Mouse (Mus musculus) MEL (cell line): ENCODE data around the gene Dtx3l. TPM values are rescaled to one million over a fixed set of nuclear protein-coding genes. Genes with fewer than 3 reads are reported as not detected.

Experiments
- DNase-seq: peaks from one replicate; pipeline ENCODE4 v3.0.0; 2011; ENCODE audit warnings: low read depth, low spot score
- H3K27ac ChIP-seq: 2 replicates; pipeline ENCODE4 v1.5.1; 2012; ENCODE audit warnings: low read depth, mild to moderate bottlenecking, control low read depth, low read length, moderate library complexity; ENCODE audit not compliant: control insufficient read depth
- H3K27me3 ChIP-seq, 2 experiments: fragments of 150-350 bp in 1 of 2; sonication (generic) in 1 of 2; 2 replicates each; pipeline ENCODE4 v1.6.1; 2012; ENCODE audit warnings: low read length in 2 of 2, mild to moderate bottlenecking in 2 of 2, improper control_type of control experiment in 1 of 2, moderate library complexity in 1 of 2; ENCODE audit not compliant: insufficient read depth in 2 of 2, control insufficient read depth in 1 of 2
- H3K36me3 ChIP-seq, 2 experiments: 2 replicates each; pipeline ENCODE4 v1.6.1; 2012 to 2014; ENCODE audit warnings: low read length in 2 of 2, improper control_type of control experiment in 1 of 2, inconsistent platforms in 1 of 2, mild to moderate bottlenecking in 1 of 2; ENCODE audit not compliant: insufficient read depth in 2 of 2, control insufficient read depth in 1 of 2
- H3K4me1 ChIP-seq, 2 experiments: fragments of 150-350 bp in 1 of 2; sonication (generic) in 1 of 2; 2 replicates each; pipeline ENCODE4 v1.6.1; 2012; ENCODE audit warnings: low read length in 2 of 2, improper control_type of control experiment in 1 of 2, mild to moderate bottlenecking in 1 of 2; ENCODE audit not compliant: insufficient read depth in 2 of 2, control insufficient read depth in 1 of 2
- H3K4me3 ChIP-seq, 2 experiments: fragments of 150-350 bp in 1 of 2; sonication (generic) in 1 of 2; 2 replicates each; pipeline ENCODE4 v1.5.1; 2012; ENCODE audit warnings: low read depth in 2 of 2, low read length in 2 of 2, mild to moderate bottlenecking in 2 of 2, moderate library complexity in 2 of 2, control low read depth in 1 of 2, improper control_type of control experiment in 1 of 2; ENCODE audit not compliant: control insufficient read depth in 1 of 2, insufficient read depth in 1 of 2
- H3K79me2 ChIP-seq: 2 replicates; pipeline ENCODE4 v1.6.1; 2012; ENCODE audit warnings: mild to moderate bottlenecking, low read length, moderate library complexity; ENCODE audit not compliant: control insufficient read depth, poor library complexity, insufficient read depth
- H3K9ac ChIP-seq: 2 replicates; pipeline ENCODE4 v1.6.1; 2012; ENCODE audit warnings: low read depth, mild to moderate bottlenecking, control low read depth, low read length, moderate library complexity; ENCODE audit not compliant: control insufficient read depth, poor library complexity, severe bottlenecking
- H3K9me3 ChIP-seq: fragments of 150-350 bp; sonication (generic); replicated peaks from 2 replicates; pipeline ENCODE4 v1.6.1; 2012; ENCODE audit warnings: mild to moderate bottlenecking, low read length, improper control_type of control experiment, moderate library complexity; ENCODE audit not compliant: insufficient read depth
- CHD1 ChIP-seq: IDR thresholded peaks from 2 replicates; pipeline ENCODE4 v1.6.1; 2012; ENCODE audit warnings: low read depth, mild to moderate bottlenecking, inconsistent platforms, low read length, improper control_type of control experiment
- CHD2 ChIP-seq: IDR thresholded peaks from 2 replicates; pipeline ENCODE4 v1.6.1; 2011; ENCODE audit warnings: low read length, improper control_type of control experiment
- CTCF ChIP-seq, 3 experiments: IDR thresholded peaks in 2 of 3; conservative IDR thresholded peaks in 1 of 3; 2 replicates each; pipeline ENCODE4 v1.5.1; 2011 to 2012; ENCODE audit warnings: low read length in 3 of 3, low read depth in 2 of 3, mild to moderate bottlenecking in 2 of 3, improper control_type of control experiment in 1 of 3, inconsistent platforms in 1 of 3, mixed read lengths in 1 of 3, moderate library complexity in 1 of 3; ENCODE audit not compliant: control insufficient read depth in 1 of 3, insufficient read depth in 1 of 3, poor library complexity in 1 of 3, severe bottlenecking in 1 of 3
- EP300 ChIP-seq, 2 experiments: IDR thresholded peaks; 2 replicates each; pipeline ENCODE4 v1.6.1; 2011; ENCODE audit warnings: improper control_type of control experiment in 2 of 2, low read length in 2 of 2, low read depth in 1 of 2, mild to moderate bottlenecking in 1 of 2
- ETS1 ChIP-seq: IDR thresholded peaks from 2 replicates; pipeline ENCODE4 v1.6.1; 2012; ENCODE audit warnings: low read depth, mild to moderate bottlenecking, inconsistent platforms, low read length, improper control_type of control experiment, moderate library complexity
- GABPA ChIP-seq: IDR thresholded peaks from 2 replicates; pipeline ENCODE4 v1.6.1; 2012; ENCODE audit warnings: low read depth, mild to moderate bottlenecking, inconsistent platforms, low read length, improper control_type of control experiment, moderate library complexity
- GATA1 ChIP-seq: IDR thresholded peaks from 2 replicates; pipeline ENCODE4 v1.6.1; 2011; ENCODE audit warnings: low read depth, low read length, improper control_type of control experiment
- HCFC1 ChIP-seq: IDR thresholded peaks from 2 replicates; pipeline ENCODE4 v1.6.1; 2012; ENCODE audit warnings: low read depth, mild to moderate bottlenecking, inconsistent platforms, low read length, improper control_type of control experiment, moderate library complexity
- JUND ChIP-seq: IDR thresholded peaks from 2 replicates; pipeline ENCODE4 v1.6.1; 2011; ENCODE audit warnings: low read depth, mild to moderate bottlenecking, improper control_type of control experiment, low read length
- KAT2A ChIP-seq: conservative IDR thresholded peaks from 2 replicates; pipeline ENCODE4 v1.6.1; 2012; ENCODE audit warnings: low read depth, low read length, improper control_type of control experiment, inconsistent platforms
- MAFK ChIP-seq: IDR thresholded peaks from 2 replicates; pipeline ENCODE4 v1.6.1; 2011; ENCODE audit warnings: low read depth, mild to moderate bottlenecking, low read length, improper control_type of control experiment, borderline replicate concordance
- MAX ChIP-seq: IDR thresholded peaks from 2 replicates; pipeline ENCODE4 v1.6.1; 2011; ENCODE audit warnings: low read length, improper control_type of control experiment
- MAZ ChIP-seq: IDR thresholded peaks from 2 replicates; pipeline ENCODE4 v1.6.1; 2012; ENCODE audit warnings: low read depth, mild to moderate bottlenecking, inconsistent platforms, low read length, improper control_type of control experiment
- MEF2A ChIP-seq: IDR thresholded peaks from 2 replicates; pipeline ENCODE4 v1.6.1; 2014; ENCODE audit warnings: low read depth, mild to moderate bottlenecking, inconsistent platforms, low read length, improper control_type of control experiment; ENCODE audit not compliant: poor library complexity, insufficient replicate concordance, severe bottlenecking; ENCODE audit errors: extremely low read depth
- MYB ChIP-seq: IDR thresholded peaks from 2 replicates; pipeline ENCODE4 v1.6.1; 2011; ENCODE audit warnings: mild to moderate bottlenecking, low read depth, low read length, improper control_type of control experiment
- MYC ChIP-seq: IDR thresholded peaks from 2 replicates; pipeline ENCODE4 v1.6.1; 2011; ENCODE audit warnings: low read depth, mild to moderate bottlenecking, low read length, improper control_type of control experiment, moderate library complexity
- NELFE ChIP-seq: IDR thresholded peaks from 2 replicates; pipeline ENCODE4 v1.6.1; 2011; ENCODE audit warnings: low read depth, low read length, improper control_type of control experiment
- POLR2A ChIP-seq, 2 experiments: IDR thresholded peaks; 2 replicates each; pipeline ENCODE4 v1.6.1; 2011 to 2012; ENCODE audit warnings: low read length in 2 of 2, mild to moderate bottlenecking in 2 of 2, control low read depth in 1 of 2, improper control_type of control experiment in 1 of 2, low read depth in 1 of 2, moderate library complexity in 1 of 2; ENCODE audit not compliant: control insufficient read depth in 1 of 2, insufficient read depth in 1 of 2, poor library complexity in 1 of 2
- POLR2AphosphoS5 ChIP-seq: IDR thresholded peaks from 2 replicates; pipeline ENCODE4 v1.6.1; 2012; ENCODE audit warnings: low read depth, borderline replicate concordance, mild to moderate bottlenecking, inconsistent platforms, low read length, moderate library complexity, mixed read lengths
- RCOR1 ChIP-seq: IDR thresholded peaks from 2 replicates; pipeline ENCODE4 v1.6.1; 2012; ENCODE audit warnings: low read depth, mild to moderate bottlenecking, inconsistent platforms, low read length, improper control_type of control experiment
- SIN3A ChIP-seq: IDR thresholded peaks from 2 replicates; pipeline ENCODE4 v1.6.1; 2012; ENCODE audit warnings: low read length, improper control_type of control experiment, inconsistent platforms
- SMC3 ChIP-seq: IDR thresholded peaks from 2 replicates; pipeline ENCODE4 v1.6.1; 2011; ENCODE audit warnings: low read depth, low read length, improper control_type of control experiment
- TAL1 ChIP-seq: IDR thresholded peaks from 2 replicates; pipeline ENCODE4 v1.6.1; 2012; ENCODE audit warnings: mild to moderate bottlenecking, inconsistent platforms, low read length, moderate library complexity, mixed read lengths
- TBP ChIP-seq: IDR thresholded peaks from 2 replicates; pipeline ENCODE4 v1.8.0; 2011; ENCODE audit warnings: low read depth, low read length, improper control_type of control experiment
- TCF12 ChIP-seq: IDR thresholded peaks from 2 replicates; pipeline ENCODE4 v1.6.1; 2014; ENCODE audit warnings: low read depth, mild to moderate bottlenecking, inconsistent platforms, low read length, improper control_type of control experiment, moderate library complexity
- ZMIZ1 ChIP-seq: IDR thresholded peaks from 2 replicates; pipeline ENCODE4 v1.6.1; 2012; ENCODE audit warnings: low read depth, mild to moderate bottlenecking, inconsistent platforms, low read length, improper control_type of control experiment, moderate library complexity
- ZNF384 ChIP-seq: IDR thresholded peaks from 2 replicates; pipeline ENCODE4 v1.6.1; 2012; ENCODE audit warnings: low read depth, mild to moderate bottlenecking, inconsistent platforms, low read length, improper control_type of control experiment
- polyA plus RNA-seq, 2 experiments: library from polyadenylated mRNA; stranded (reverse) in 1 of 2; unstranded in 1 of 2; fragments of >175 nt in 1 of 2; fragments of >200 nt in 1 of 2; gene quantifications; 2 replicates each; pipeline versions ENCODE4 v1.2.1 to v1.2.4; 2012; ENCODE audit warnings: low replicate concordance in 2 of 2, low read depth in 1 of 2; ENCODE audit not compliant: insufficient read length in 2 of 2, insufficient read depth in 1 of 2, missing spikeins in 1 of 2
- total RNA-seq: library from RNA; depleted of rRNA; stranded (reverse); fragments of 300-350 nt; gene quantifications from 2 replicates; pipeline ENCODE4 v1.2.3, GENCODE M21; 2012

Dtx3l gene
- total and polyA plus RNA-seq, 3 experiments: 3.9 to 6.0 TPM; not detected in 1

- TF ChIP-seq MAFK (no peak), CHD1 (no peak), SIN3A (peak; percentile 94), MAZ (0 out of 2 replicates have a peak, but pooled peaks have one; percentile 53), NELFE (peak; percentile 89), GATA1 (no peak), GABPA (no peak), TCF12 (peak; percentile 68)
These were observed 44.1 kb upstream of the Dtx3l start (continued) for GRCm38 (mm10) chr16:35982902-35983516.

GRCm38 (mm10) chr16:35982506-35982901 lies 43.6 kb upstream of the Dtx3l start:
- Histone ChIP-seq H3K36me3 (peaks cover 0 to 30% of the 10 kb centered on the region in 2 experiments; a peak in 2 of 4 replicates), H3K9me3 (no peaks in the 10 kb centered on the region), H3K9ac (peak overlapping the region; percentile 78), H3K4me3 (peak overlapping the region; percentile 78 to 80), H3K27me3 (no peaks in the 10 kb centered on the region), H3K27ac (peak overlapping the region; percentile 95), H3K79me2 (peaks cover 39% of the 10 kb centered on the region), H3K4me1 (peaks cover 4 to 12% of the 10 kb centered on the region in 2 experiments)
- DNase-seq: no peak
- TF ChIP-seq EP300 (IDR thresholded peaks at IDR 0.05; ENCODE audit: low read depth in 1 of 2, low read length in 2 of 2) (0 out of 4 replicates have a peak, but pooled peaks of 1 of the 2 experiments have one; percentile 7), MYC (no peak), MAX (no peak), ZMIZ1 (0 out of 2 replicates have a peak, but pooled peaks have one; percentile 15), ETS1 (0 out of 2 replicates have a peak, but pooled peaks have one; percentile 29), ZNF384 (peak; percentile 71)

- H3K27ac ChIP-seq: no peak overlapping the region
- no peak for TF ChIP-seq MAFK
- peak; percentile 56 for TF ChIP-seq NELFE
- no peak for TF ChIP-seq SMC3
- TF ChIP-seq TBP: peak; percentile 62; the same call in 1 of the 2 replicates
- TF ChIP-seq POLR2AphosphoS5: peak; percentile 67; the same call in 1 of the 2 replicates
- no peak for TF ChIP-seq MYB
- TF ChIP-seq CTCF (IDR thresholded peaks at IDR 0.05 in 2 of 3, conservative IDR thresholded peaks at IDR 0.05 in 1 of 3; ENCODE audit: control insufficient read depth in 1 of 3, insufficient read depth in 1 of 3, low read depth in 2 of 3, low read length in 3 of 3, poor library complexity in 1 of 3, severe bottlenecking in 1 of 3): no peak; a peak in 1 of 6 replicates
- TF ChIP-seq MEF2A: no peak
- no peak for TF ChIP-seq JUND
- TF ChIP-seq RCOR1: no peak
- 0 out of 2 replicates have a peak, but pooled peaks have one; percentile 27 for TF ChIP-seq GABPA
- peak; percentile 68 for TF ChIP-seq SIN3A
- TF ChIP-seq CHD2: no peak
- peak; percentile 91 for TF ChIP-seq CHD1
- TF ChIP-seq MAX: peak; percentile 58
- TF ChIP-seq ZMIZ1: peak; percentile 72; the same call in 1 of the 2 replicates
- TF ChIP-seq TAL1: 0 out of 2 replicates have a peak, but pooled peaks have one; percentile 7
- no peak for TF ChIP-seq HCFC1
- TF ChIP-seq ZNF384: 0 out of 2 replicates have a peak, but pooled peaks have one; percentile 34
- peak; percentile 48 to 71; a peak in 3 of 4 replicates for TF ChIP-seq POLR2A (IDR thresholded peaks at IDR 0.05; ENCODE audit: control insufficient read depth in 1 of 2, insufficient read depth in 1 of 2, low read depth in 1 of 2, low read length in 2 of 2, poor library complexity in 1 of 2)
- TF ChIP-seq GATA1: peak; percentile 2; the same call in 1 of the 2 replicates
- no peak for TF ChIP-seq KAT2A
These were observed 42.4 kb upstream of the Dtx3l start for GRCm38 (mm10) chr16:35981363-35981821.

More at GRCm38 (mm10) chr16:35981363-35981821, 42.4 kb upstream of the Dtx3l start:
- peaks cover 0 to 20% of the 10 kb centered on the region in 2 experiments; a peak in 2 of 4 replicates for H3K36me3 ChIP-seq
- H3K4me1 ChIP-seq: peaks cover 0 to 6% of the 10 kb centered on the region in 2 experiments; a peak in 3 of 4 replicates
- H3K9ac ChIP-seq: peak overlapping the region; percentile 14
- no peaks in the 10 kb centered on the region for H3K9me3 ChIP-seq
- peak overlapping the region; percentile 0 to 4; a peak in 3 of 4 replicates for H3K4me3 ChIP-seq
- H3K79me2 ChIP-seq: peaks cover 30% of the 10 kb centered on the region
- no peaks in the 10 kb centered on the region for H3K27me3 ChIP-seq
- peak; percentile 100 for DNase-seq
